Mouse (Mus musculus) T-helper 1 cell (primary cell): Measurements from ENCODE around the gene Iscu.

ENCODE experiments used
- in situ Hi-C: fragments of 300-600 bp; cut with MboI, MseI; formaldehyde crosslinking; loops from one replicate; pipeline ENCODE4 v1.15.1; 2025; ENCODE audit warnings: high pct_unique_total_duplicates

The Iscu gene

GRCm38 (mm10) chr5:113813608-113814007, 41.1 kb downstream of the Iscu start:
- in situ Hi-C loops: loop anchor here (5.0 kb wide), 1 partner anchor 41 kb away; the partner anchor contains the start of genes Iscu and Sart3

DNA sequence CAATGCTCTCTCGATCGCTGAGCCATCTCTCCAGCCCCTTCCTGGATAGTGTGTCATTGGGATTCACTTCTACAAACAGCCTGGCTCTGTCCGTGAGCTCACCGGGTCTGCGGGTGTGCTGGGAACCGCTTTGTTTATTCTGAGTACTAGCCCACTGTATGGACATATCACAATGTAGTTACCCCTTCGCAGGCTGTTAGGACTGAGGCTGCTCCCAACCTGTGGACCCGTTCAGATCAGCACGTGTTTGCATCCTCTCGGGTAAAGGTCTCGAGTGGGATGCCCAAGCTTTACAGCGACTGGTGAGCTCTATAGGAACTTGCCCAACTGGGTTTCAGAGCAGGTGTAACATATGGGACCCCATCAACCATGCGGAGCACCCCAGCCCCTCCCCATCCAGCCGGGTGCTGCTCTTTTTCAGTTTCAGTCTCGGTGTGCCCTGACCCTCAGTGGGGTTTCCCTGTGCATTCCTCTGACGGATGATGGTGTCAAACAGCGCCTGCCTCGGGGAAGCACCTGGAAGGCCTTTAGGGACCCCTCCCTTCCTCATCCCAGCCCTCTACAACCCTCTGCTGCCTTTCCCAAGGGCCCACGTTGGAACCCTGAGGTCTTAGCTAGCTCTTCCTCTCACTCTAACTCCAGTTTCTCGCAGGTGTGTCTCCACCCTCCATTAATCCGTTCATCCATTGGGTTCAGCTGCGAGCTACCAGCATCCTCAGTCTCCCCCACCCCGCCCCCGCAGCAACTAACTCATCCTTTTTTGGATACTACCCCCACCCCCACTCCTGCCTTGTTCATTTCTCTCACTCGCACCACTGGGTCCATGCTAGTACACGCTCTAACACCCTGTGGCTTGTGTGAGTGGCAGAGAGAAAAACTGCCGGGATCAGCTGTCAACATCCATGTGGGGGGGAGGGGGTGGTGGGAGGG, 41.8 kb downstream of the Iscu start:
- in situ Hi-C loops: loop anchor here (5.0 kb wide), 1 partner anchor 42 kb away; the partner anchor contains the start of genes Iscu and Sart3

DNA sequence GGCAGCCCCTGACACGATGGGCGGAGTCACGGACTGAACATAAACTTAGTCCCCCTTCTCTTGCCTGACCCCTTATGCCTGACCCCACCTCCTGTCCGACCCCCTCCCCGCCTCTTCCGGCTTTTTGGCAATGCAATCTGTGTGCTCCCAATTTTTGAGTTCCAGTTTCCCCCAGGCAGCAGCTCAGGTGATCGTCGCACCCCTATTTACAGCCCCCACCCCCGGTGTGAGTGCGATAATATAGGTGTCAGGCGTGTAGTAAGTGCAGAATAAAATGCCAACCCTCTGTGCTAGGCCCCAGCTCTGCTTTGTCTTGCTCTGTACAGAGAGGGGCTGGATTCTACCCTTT, 42.5 kb downstream of the Iscu start:
- in situ Hi-C loops: no loop called here

DNA sequence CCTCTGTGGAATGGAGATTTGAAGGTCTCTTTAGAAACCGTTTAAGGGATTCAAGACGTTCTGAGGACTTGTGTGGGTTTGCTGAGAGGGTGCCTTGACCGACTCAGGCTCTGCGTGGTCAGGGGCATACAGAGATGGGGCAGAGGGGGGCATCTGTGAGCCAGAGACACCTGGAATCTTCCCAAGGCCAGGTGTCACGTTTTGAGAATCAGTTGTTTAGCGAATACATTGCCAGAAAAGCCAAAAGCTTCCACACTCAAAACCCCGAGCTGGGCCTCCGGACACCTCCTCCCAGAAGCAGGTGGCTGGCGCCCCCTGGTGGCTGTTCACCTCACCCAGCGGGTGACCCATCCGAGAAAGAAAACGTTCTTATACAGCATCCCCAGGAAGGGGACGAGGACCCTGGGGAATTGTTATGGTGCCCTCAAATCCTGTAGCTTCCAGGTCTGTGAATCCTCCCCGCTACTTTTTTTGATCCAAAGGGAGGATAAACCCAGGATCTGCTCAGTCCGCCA, 43.1 kb downstream of the Iscu start:
- in situ Hi-C loops: no loop called here

DNA sequence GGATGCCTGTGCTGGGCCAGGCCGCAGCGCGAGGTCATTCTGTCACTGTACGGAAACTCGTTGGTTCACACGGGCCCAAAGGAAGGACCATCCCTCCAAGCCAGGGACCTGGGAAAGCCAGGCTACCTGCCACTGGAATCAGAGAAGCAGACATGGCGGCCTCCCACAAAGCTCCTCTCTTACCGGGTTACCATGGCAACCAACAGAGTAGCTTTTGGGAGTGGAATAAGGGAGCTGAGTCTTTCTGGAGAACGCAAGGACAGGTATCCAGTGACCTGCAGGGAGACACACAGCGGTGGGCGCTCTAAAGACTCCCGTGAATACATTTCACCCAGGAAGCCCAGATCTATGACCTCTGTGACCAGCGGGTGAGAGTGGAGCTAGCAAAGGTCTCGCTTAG, 46.0 kb downstream of the Iscu start:
- in situ Hi-C loops: no loop called here

DNA sequence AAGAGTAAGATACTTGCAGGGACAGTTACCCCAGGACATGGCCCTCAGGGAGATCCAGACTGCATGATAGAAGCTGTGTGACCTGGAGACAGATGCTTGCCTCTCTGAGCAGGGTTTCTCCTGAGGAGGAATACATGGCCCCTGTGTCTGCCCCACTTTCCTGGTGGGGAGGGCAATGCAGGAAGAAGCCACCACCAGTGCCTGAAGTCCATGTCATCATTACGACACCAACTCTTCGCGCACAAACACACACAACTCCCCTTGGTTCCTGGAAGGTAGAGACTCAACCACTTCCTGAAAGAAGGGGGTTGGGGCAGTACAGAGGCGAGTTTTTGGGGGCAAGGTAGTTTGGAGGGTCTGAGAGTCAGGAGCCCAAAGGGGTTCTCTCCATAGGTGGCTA, 51.7 kb downstream of the Iscu start:
- in situ Hi-C loops: no loop called here

- in situ Hi-C loops: no loop called here
Measured at GRCm38 (mm10) chr5:113825558-113825957, 53.0 kb downstream of the Iscu start.

DNA sequence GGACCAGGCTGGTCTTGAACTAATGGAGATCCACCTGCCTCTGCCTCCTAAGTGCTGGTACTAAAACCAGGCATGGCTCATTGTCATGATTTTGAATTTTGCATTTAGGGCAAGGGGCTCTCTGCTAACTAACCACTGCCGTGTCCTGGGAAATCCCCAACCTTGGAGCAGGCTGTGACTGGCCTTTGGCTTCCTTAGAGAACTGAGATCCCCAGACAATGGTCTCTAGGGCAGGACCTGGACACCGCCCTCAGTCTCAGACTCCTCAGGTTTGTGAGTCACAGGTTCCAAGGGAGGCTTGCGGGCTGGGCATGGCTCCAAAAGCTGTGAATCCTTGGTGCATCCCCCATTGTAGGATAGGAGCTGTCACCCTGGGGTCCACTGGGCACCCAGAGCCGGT, 54.1 kb downstream of the Iscu start:
- in situ Hi-C loops: no loop called here
